Mouse (Mus musculus): ENCODE data around the gene Cdk11b.

DNA sequence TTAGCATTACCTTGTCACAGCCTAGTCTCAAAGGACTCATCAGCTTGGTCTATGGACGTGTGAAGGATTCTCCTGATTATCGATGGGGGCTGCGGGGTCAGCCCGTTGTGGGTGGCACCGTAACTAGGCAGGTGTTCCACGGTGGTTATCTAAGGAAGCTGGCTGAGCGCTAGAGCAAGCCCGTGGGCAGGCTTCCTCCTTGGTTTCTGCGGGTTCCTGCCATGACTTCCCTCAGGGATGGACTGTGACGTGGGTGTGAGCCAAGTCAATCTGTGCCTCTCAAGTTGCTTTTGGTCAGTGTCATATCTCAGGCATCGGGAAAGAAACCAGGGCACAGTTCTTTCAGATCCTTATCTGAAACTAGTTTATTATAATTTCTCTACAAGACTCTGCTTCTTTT is 49.7 kb upstream of the Cdk11b start:
- TF ChIP-seq EP300 (IDR thresholded peaks at IDR 0.05; ENCODE audit: low read depth) = no peak
- no peak for TF ChIP-seq CTCF (IDR thresholded peaks at IDR 0.05; ENCODE audit: low read depth)

Measured in heart, postnatal 0 days (tissue).